Comparison of ENCODE assay signal across 13 mouse cellular contexts in genomic region chr19:50422928-50423327, GRCm38 (mm10).
DNase-seq lines count a peak whose midpoint lies in the region; TF ChIP-seq lines count a peak whose summit lies in the region.
"Had no signal": no experiment of that assay in that cellular context is flagged by ENCODE, and none has a peak within 500 bp of the region (broad histone marks: within the 10 kb centered on the region; RNA-seq: fewer than 3 reads in every experiment).

No protein-coding gene starts in this region.

- TF ChIP-seq EP300 in CH12.LX (IDR thresholded peaks at IDR 0.05; ENCODE audit: low read length) = no peak

- peak; percentile 16 for DNase-seq in gastrocnemius, adult 2 months
- no peak for DNase-seq in gastrocnemius, adult 8-10 months (ENCODE audit: low spot score in 2 of 2)
- no peak for DNase-seq in layer of hippocampus, adult 2 months (ENCODE audit: low spot score in 2 of 2)
- DNase-seq in layer of hippocampus, adult 8-10 months (ENCODE audit: low spot score in 2 of 2) = no peak
- DNase-seq in CH12.LX (ENCODE audit: extremely low read depth) (no peak), NIH3T3 (ENCODE audit: low read depth) (peak; percentile 28)
- no peak for DNase-seq in urinary bladder, adult 2 months (ENCODE audit: low spot score)
- DNase-seq in natural killer cell, adult 2 months (ENCODE audit: low spot score in 2 of 2) = no peak
- DNase-seq: cerebellum, adult 18-20 months; heart, postnatal 10 days; thymus, postnatal 25 days had no signal

- H3K9me3 ChIP-seq in CH12.LX (replicated peaks; ENCODE audit: low read length) = peaks cover 41% of the 10 kb centered on the region
- H3K9me3 ChIP-seq: limb, embryonic 15.5 days; neural tube, embryonic 13.5 days had no signal

- in situ Hi-C loops in CH12.LX (cut with MboI; ENCODE audit: low pct_ligation_motif_present, low pct_unique_long_range_greater_than_20kb, low sequenced_read_pairs) = no loop called here

- dilution Hi-C loops in CH12.LX (cut with MboI; ENCODE audit: extremely low pct_ligation_motif_present, extremely low pct_unique_long_range_greater_than_20kb, low sequenced_read_pairs) = no loop called here

- H3K4me1 ChIP-seq in CH12.LX (ENCODE audit: control insufficient read depth in 1 of 2, insufficient read depth in 2 of 2) = no peaks in the 10 kb centered on the region
- H3K4me1 ChIP-seq: limb, embryonic 15.5 days had no signal

- no peak; the same call in 1 of the 2 replicates for TF ChIP-seq RAD21 in CH12.LX (IDR thresholded peaks at IDR 0.05; ENCODE audit: low read depth, low read length)

- no peak overlapping the region for H3K9ac ChIP-seq in CH12.LX (ENCODE audit: insufficient read depth, low read depth)
- H3K9ac ChIP-seq: limb, embryonic 15.5 days; neural tube, embryonic 13.5 days had no signal

- TF ChIP-seq CTCF in gastrocnemius, adult 2 months (IDR thresholded peaks at IDR 0.05) = peak; percentile 34
- TF ChIP-seq CTCF in layer of hippocampus, adult 2 months (conservative IDR thresholded peaks at IDR 0.05) = peak; percentile 44
- peak in 1 of 2 experiments; percentile 39; a peak in 2 of 4 replicates for TF ChIP-seq CTCF in CH12.LX (conservative IDR thresholded peaks at IDR 0.05 in 1 of 2, IDR thresholded peaks at IDR 0.05 in 1 of 2; ENCODE audit: low read depth in 2 of 2, low read length in 2 of 2)

- H3K4me2 ChIP-seq in CH12.LX (ENCODE audit: insufficient read depth, low read depth, poor library complexity, severe bottlenecking) = no peak overlapping the region
- H3K4me2 ChIP-seq: limb, embryonic 15.5 days; neural tube, embryonic 13.5 days had no signal

- H3K27me3 ChIP-seq in CH12.LX (replicated peaks) = no peaks in the 10 kb centered on the region
- H3K27me3 ChIP-seq: limb, embryonic 15.5 days; neural tube, embryonic 13.5 days had no signal

- no peaks in the 10 kb centered on the region for H3K79me2 ChIP-seq in CH12.LX (replicated peaks; ENCODE audit: control insufficient read depth, extremely low read depth, insufficient read depth, poor library complexity, severe bottlenecking)

- no peak for TF ChIP-seq POLR2A in CH12.LX (IDR thresholded peaks at IDR 0.05; ENCODE audit: low read depth, low read length)

- no peak overlapping the region for H3K27ac ChIP-seq in gastrocnemius, adult 2 months
- no peak overlapping the region for H3K27ac ChIP-seq in layer of hippocampus, adult 2 months
- no peak overlapping the region for H3K27ac ChIP-seq in CH12.LX (ENCODE audit: insufficient read depth, low read depth)
- H3K27ac ChIP-seq: limb, embryonic 15.5 days; neural tube, embryonic 13.5 days had no signal

- no peaks in the 10 kb centered on the region for H3K36me3 ChIP-seq in CH12.LX (replicated peaks in 1 of 2; ENCODE audit: control insufficient read depth in 1 of 2, insufficient read depth in 1 of 2, low read length in 1 of 2)
- H3K36me3 ChIP-seq: limb, embryonic 15.5 days; neural tube, embryonic 13.5 days had no signal

- H3K4me3 ChIP-seq in gastrocnemius, adult 2 months = no peak overlapping the region
- H3K4me3 ChIP-seq in layer of hippocampus, adult 2 months = no peak overlapping the region
- H3K4me3 ChIP-seq in CH12.LX (replicated peaks in 1 of 3; ENCODE audit: low read depth in 2 of 3, low read length in 2 of 3, poor library complexity in 1 of 3) = no peak overlapping the region
- H3K4me3 ChIP-seq: limb, embryonic 15.5 days; neural tube, embryonic 13.5 days had no signal

- intact Hi-C loops in gastrocnemius, adult 2 months (cut with DNase I) = no loop called here

TF ChIP-seq in CH12.LX, 34 proteins besides CTCF, POLR2A, EP300 and RAD21:
- TF ChIP-seq E2F4 (IDR thresholded peaks at IDR 0.05; ENCODE audit: insufficient replicate concordance, low read depth, low read length) (no peak), KAT2A (IDR thresholded peaks at IDR 0.05; ENCODE audit: insufficient replicate concordance, low read length) (no peak), SMC3 (IDR thresholded peaks at IDR 0.05; ENCODE audit: low read depth, low read length) (peak; percentile 38)

Comparison
In these comparisons a context has a peak if more than half of its experiments do, and no peak if none do; other contexts are left out.
1. DNase-seq: peak in gastrocnemius, adult 2 months (single experiment) and NIH3T3 (single experiment); none in gastrocnemius, adult 8-10 months (0 of 2), layer of hippocampus, adult 2 months (0 of 2), layer of hippocampus, adult 8-10 months (0 of 2), CH12.LX (single experiment), urinary bladder, adult 2 months (single experiment) and natural killer cell, adult 2 months (0 of 2).